Mouse (Mus musculus) activated CD4-positive, CD25-positive, alpha-beta regulatory T cell (primary cell): ENCODE results near the gene Otop3. TPM values are rescaled to one million over a fixed set of nuclear protein-coding genes. Genes with fewer than 3 reads are reported as not detected.

Source experiments
- polyA plus RNA-seq, 2 experiments: library from polyadenylated mRNA; unstranded; fragments of 100-300 nt; shearing (Covaris generic); gene quantifications; one replicate each; pipeline ENCODE4 v1.2.1; 2017

Gene Otop3
- under 1 TPM in 1 of 2 experiments, not detected in 1; 0.16 TPM for polyA plus RNA-seq

GRCm38 (mm10) chr11:115334531-115334930 lies at the start of gene Otop3:
Gene Otop3, plus strand, starts transcription at chr11:115334731.

GRCm38 (mm10) chr11:115297214-115297826 lies 37.2 kb upstream of the Otop3 start, which contains the start of gene Fads6:
Gene Fads6, minus strand, starts transcription at chr11:115297663.

GRCm38 (mm10) chr11:115306863-115307262 lies 27.7 kb upstream of the Otop3 start, which contains the start of gene Otop2:
Gene Otop2, plus strand, starts transcription at chr11:115307163.

GRCm38 (mm10) chr11:115321906-115322693 lies 12.4 kb upstream of the Otop3 start, which contains the start of gene Ush1g:
Gene Ush1g, minus strand, starts transcription at chr11:115322041.

GRCm38 (mm10) chr11:115367395-115367944 lies 32.9 kb downstream of the Otop3 start, which contains the start of gene Hid1:
Gene Hid1, minus strand, starts transcription at chr11:115367756.

GRCm38 (mm10) chr11:115381743-115382539 lies 47.4 kb downstream of the Otop3 start, which contains the start of gene Cdr2l:
Gene Cdr2l, plus strand, starts transcription at chr11:115381916.

Other genes starting within 250 kb of the Otop3 start
- gene Rab37, start 243.3 kb upstream of the Otop3 start, polyA plus RNA-seq: 100 to 1,000 TPM; 161 to 191 TPM
- gene Cd300lf, start 200.7 kb upstream of the Otop3 start, polyA plus RNA-seq: 1 to 10 TPM in 1 of 2 experiments, under 1 TPM in 1; 0.60 to 4.1 TPM
- gene Slc9a3r1, start 171.4 kb upstream of the Otop3 start, polyA plus RNA-seq: 100 to 1,000 TPM; 316 to 490 TPM
- 10 to 100 TPM in 1 of 2 experiments, 1 to 10 TPM in 1; 9.5 to 14.9 TPM for gene Tmem104, start 147.2 kb upstream of the Otop3 start, polyA plus RNA-seq
- gene Nat9, start 146.9 kb upstream of the Otop3 start, polyA plus RNA-seq: 10 to 100 TPM in 1 of 2 experiments, 1 to 10 TPM in 1; 7.7 to 13.8 TPM
- gene Grin2c, start 67.5 kb upstream of the Otop3 start, polyA plus RNA-seq: under 1 TPM in 1 of 2 experiments, not detected in 1; 0.05 TPM
- gene Fdxr, start 57.7 kb upstream of the Otop3 start, polyA plus RNA-seq: 10 to 100 TPM; 26.7 to 35.3 TPM
- 1 to 10 TPM in 1 of 2 experiments, under 1 TPM in 1; 0.57 to 1.1 TPM for gene Fads6, start 37.1 kb upstream of the Otop3 start, polyA plus RNA-seq
- not detected for gene Otop2, start 27.6 kb upstream of the Otop3 start, polyA plus RNA-seq
- gene Ush1g, start 12.7 kb upstream of the Otop3 start, polyA plus RNA-seq: not detected
- 1 to 10 TPM; 2.2 to 9.0 TPM for gene Hid1, start 33.0 kb downstream of the Otop3 start, polyA plus RNA-seq
- under 1 TPM in 1 of 2 experiments, not detected in 1; 0.41 TPM for gene Cdr2l, start 47.2 kb downstream of the Otop3 start, polyA plus RNA-seq
- gene Mrpl58, start 69.0 kb downstream of the Otop3 start, polyA plus RNA-seq: 100 to 1,000 TPM; 139 to 191 TPM
- 100 to 1,000 TPM; 717 to 796 TPM for gene Atp5h, start 85.2 kb downstream of the Otop3 start, polyA plus RNA-seq
- gene Kctd2, start 85.4 kb downstream of the Otop3 start, polyA plus RNA-seq: 10 to 100 TPM; 47.7 to 82.2 TPM
- under 1 TPM in 1 of 2 experiments, not detected in 1; 0.23 TPM for gene Trim80, start 105.8 kb downstream of the Otop3 start, polyA plus RNA-seq
- gene Slc16a5, start 127.7 kb downstream of the Otop3 start, polyA plus RNA-seq: 10 to 100 TPM in 1 of 2 experiments, 1 to 10 TPM in 1; 2.6 to 13.6 TPM
- gene Armc7, start 140.9 kb downstream of the Otop3 start, polyA plus RNA-seq: 10 to 100 TPM; 69.6 to 70.1 TPM
- gene Nt5c, start 157.1 kb downstream of the Otop3 start, polyA plus RNA-seq: 100 to 1,000 TPM; 336 to 352 TPM
- 100 to 1,000 TPM; 509 to 536 TPM for gene Jpt1, start 179.7 kb downstream of the Otop3 start, polyA plus RNA-seq
- gene Sumo2, start 201.5 kb downstream of the Otop3 start, polyA plus RNA-seq: 100 to 1,000 TPM; 793 to 799 TPM
- gene Nup85, start 229.7 kb downstream of the Otop3 start, polyA plus RNA-seq: 10 to 100 TPM; 61.1 to 71.0 TPM